Mouse (Mus musculus) hindbrain, embryonic 11.5 days (tissue): ENCODE results near the gene Smc1a. TPM values are rescaled to one million over a fixed set of nuclear protein-coding genes. Genes with fewer than 3 reads are reported as not detected.

Source experiments
- ATAC-seq: fragments of 200-750 bp; cut with Nextera tagmentation; 2 replicates; pipeline ENCODE4 v1.8.0; 2017; ENCODE audit warnings: mild to moderate bottlenecking, moderate TSS enrichment, moderate library complexity; ENCODE audit not compliant: low FRiP score
- DNase-seq: peaks from one replicate; pipeline ENCODE4 v3.0.0-alpha.2; 2015; ENCODE audit warnings: low spot score
- H3K27ac ChIP-seq: fragments of 300-500 bp; sonication (generic); 2 replicates; pipeline ENCODE4 v1.5.1; 2014; ENCODE audit warnings: mild to moderate bottlenecking, low read depth, low read length
- H3K27me3 ChIP-seq: fragments of 300-500 bp; sonication (generic); 2 replicates; pipeline ENCODE4 v1.6.1; 2014; ENCODE audit warnings: mild to moderate bottlenecking, low read length, moderate library complexity, mixed read lengths; ENCODE audit not compliant: control insufficient read depth, insufficient read depth
- H3K36me3 ChIP-seq: fragments of 300-500 bp; sonication (generic); 2 replicates; pipeline ENCODE4 v1.6.1; 2014; ENCODE audit warnings: mild to moderate bottlenecking, low read length, moderate library complexity, mixed read lengths; ENCODE audit not compliant: control insufficient read depth, insufficient read depth
- H3K4me1 ChIP-seq: fragments of 300-500 bp; sonication (generic); replicated peaks from 2 replicates; pipeline ENCODE4 v1.6.1; 2014; ENCODE audit warnings: low read length, mixed read lengths; ENCODE audit not compliant: control insufficient read depth, insufficient read depth
- H3K4me2 ChIP-seq: fragments of 300-500 bp; sonication (generic); replicated peaks from 2 replicates; pipeline ENCODE4 v1.6.1; 2014; ENCODE audit warnings: mild to moderate bottlenecking, low read depth, low read length
- H3K4me3 ChIP-seq: fragments of 300-500 bp; sonication (generic); 2 replicates; pipeline ENCODE4 v1.5.1; 2014; ENCODE audit warnings: low read depth, low read length
- H3K9ac ChIP-seq: fragments of 300-500 bp; sonication (generic); 2 replicates; pipeline ENCODE4 v1.6.1; 2014; ENCODE audit warnings: low read depth, low read length
- H3K9me3 ChIP-seq: fragments of 300-500 bp; sonication (generic); 2 replicates; pipeline ENCODE4 v1.6.1; 2016; ENCODE audit warnings: low read length; ENCODE audit not compliant: control insufficient read depth
- WGBS: fragments of 180-500 bp; shearing (Covaris S2); extraction: QIAGEN DNeasy Blood & Tissue Kit; methylation state at CpG from one replicate; pipeline ENCODE4 v1.1.7; 2014; 5-methylcytosine and 5-hydroxymethylcytosine counted together
- polyA plus RNA-seq: library from polyadenylated mRNA; unstranded; fragments of >200 nt; fragmentation: Nextera tagmentation; extraction: Ambion mirVana; gene quantifications from 2 replicates; pipeline ENCODE4 v1.2.1, GENCODE M21; 2014

Smc1a gene
- polyA plus RNA-seq, 1 experiment from 2014 or later = 126 TPM

DNA sequence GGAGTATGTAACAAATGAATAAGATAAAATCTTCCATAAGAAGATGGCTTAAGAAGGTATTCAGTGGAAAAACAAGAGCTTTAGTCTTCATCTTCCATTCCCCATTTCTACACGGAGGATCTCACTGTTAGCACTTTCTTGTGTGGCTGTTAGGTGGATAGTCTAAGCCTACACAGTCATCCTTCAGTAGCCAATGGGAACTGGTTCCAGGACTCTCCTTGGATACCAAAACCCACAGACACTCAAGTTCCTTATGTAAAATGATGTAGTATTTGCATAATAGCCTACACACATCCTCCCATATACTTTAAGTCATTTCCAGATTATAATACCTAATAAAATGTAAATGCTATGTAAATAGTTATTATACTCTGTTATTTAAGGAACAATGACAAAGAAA is 81.3 kb downstream of the Smc1a start:
- Histone ChIP-seq H3K9ac (no peak overlapping the region), H3K4me3 (no peak overlapping the region), H3K27ac (no peak overlapping the region), H3K27me3 (peaks cover 23% of the 10 kb centered on the region; the same call in 1 of the 2 replicates), H3K36me3 (no peaks in the 10 kb centered on the region), H3K9me3 (no peaks in the 10 kb centered on the region), H3K4me2 (no peak overlapping the region), H3K4me1 (no peaks in the 10 kb centered on the region)
- whole genome bisulfite sequencing = 42% methylated on average over 1 of the region's 1 CpGs
- no peak for ATAC-seq
- no peak for DNase-seq

Other genes with a start within 250 kb of the Smc1a start
- 75.2 and 117 TPM in 2 replicates for gene Huwe1, start 215.6 kb upstream of the Smc1a start, polyA plus RNA-seq
- gene Hsd17b10, start 14.6 kb upstream of the Smc1a start, polyA plus RNA-seq = 167 and 173 TPM in 2 replicates
- gene Ribc1, start 133 bp upstream of the Smc1a start, polyA plus RNA-seq = 4.1 and 4.5 TPM in 2 replicates
- gene Iqsec2, start 127.8 kb downstream of the Smc1a start, polyA plus RNA-seq = 1.9 and 2.0 TPM in 2 replicates
- gene Kdm5c, start 216.6 kb downstream of the Smc1a start, polyA plus RNA-seq = 29.6 and 44.4 TPM in 2 replicates